Mouse (Mus musculus) brain, adult 2 months (tissue): ENCODE data around the gene Kcnj12.

ENCODE experiments used
- DNase-seq: peaks from one replicate; pipeline ENCODE4 v3.0.0; 2011; ENCODE audit warnings: low read depth, low spot score

The Kcnj12 gene

GRCm38 (mm10) chr11:61109707-61110106 is 87.3 kb downstream of the Kcnj12 start:
- DNase-seq = no peak

- no peak for DNase-seq
Observed at GRCm38 (mm10) chr11:61110113-61110512, 87.7 kb downstream of the Kcnj12 start.

- no peak for DNase-seq
Observed at GRCm38 (mm10) chr11:61110928-61111327, 88.6 kb downstream of the Kcnj12 start.

GRCm38 (mm10) chr11:61111472-61111871 is 89.1 kb downstream of the Kcnj12 start:
- no peak for DNase-seq

- DNase-seq = no peak
Observed at GRCm38 (mm10) chr11:61112323-61112995, 90.1 kb downstream of the Kcnj12 start.

GRCm38 (mm10) chr11:61116226-61116625 is 93.9 kb downstream of the Kcnj12 start:
- DNase-seq = no peak

- peak; percentile 55 for DNase-seq
Observed at GRCm38 (mm10) chr11:61119996-61120583, 97.7 kb downstream of the Kcnj12 start.
